Mouse (Mus musculus) embryonic fibroblast, embryonic 13.5 days (primary cell): ENCODE measurements around the gene Cacna1c.

Experiments
- CTCF ChIP-seq: IDR thresholded peaks from 2 replicates; pipeline ENCODE4 v1.5.1; 2011; ENCODE audit warnings: mild to moderate bottlenecking, control low read depth, low read length, moderate library complexity, borderline replicate concordance; ENCODE audit not compliant: insufficient read depth
- POLR2A ChIP-seq: IDR thresholded peaks from 2 replicates; pipeline ENCODE4 v1.6.1; 2011; ENCODE audit warnings: low read depth, mild to moderate bottlenecking, control low read depth, low read length, moderate library complexity

- TF ChIP-seq CTCF (no peak), POLR2A (no peak)
These were observed 180.9 kb downstream of the Cacna1c start for GRCm38 (mm10) chr6:119015346-119015745.
